Mouse (Mus musculus) ES-E14 (cell line): ENCODE measurements at regions not wholly inside any gene's neighbourhood (a gene's known extent, or its start where the extent isn't known, plus 50 kb on each side); places are given as distances from the start of the nearest gene placed in this dataset.

Experiments used
- HCFC1 ChIP-seq: IDR thresholded peaks from 2 replicates; pipeline ENCODE4 v1.6.1; 2012; ENCODE audit warnings: low read length, inconsistent platforms, borderline replicate concordance; ENCODE audit not compliant: insufficient read depth
- MAFK ChIP-seq: IDR thresholded peaks from 2 replicates; pipeline ENCODE4 v1.6.1; 2014; ENCODE audit warnings: mild to moderate bottlenecking, low read depth, low read length, inconsistent platforms; ENCODE audit not compliant: insufficient read depth
- ZC3H11A ChIP-seq: IDR thresholded peaks from 2 replicates; pipeline ENCODE4 v1.6.1; 2012; ENCODE audit warnings: low read depth, mild to moderate bottlenecking, inconsistent platforms, low read length, borderline replicate concordance

GRCm38 (mm10) chr8:27770296-27770695 is 322.8 kb downstream of the Poteg start:
- TF ChIP-seq ZC3H11A (no peak), HCFC1 (no peak), MAFK (no peak)
